Mouse (Mus musculus) ovary, adult 10 weeks (tissue): ENCODE measurements around the gene D1Ertd622e. TPM values are rescaled to one million over a fixed set of nuclear protein-coding genes. Genes with fewer than 3 reads are reported as not detected.

ENCODE experiments used
- polyA plus RNA-seq: library from polyadenylated mRNA; stranded (reverse); fragments of 350-450 nt; fragmentation: Illumina TruSeq; extraction: RNeasy Lipid Tissue Mini Kit (QIAGEN cat#74804); gene quantifications from one replicate; pipeline ENCODE4 v1.2.3, GENCODE M21; 2014

D1Ertd622e gene
- 77.1 TPM for polyA plus RNA-seq

GRCm38 (mm10) chr1:97661406-97662241 is at the start of gene D1Ertd622e:
Gene D1Ertd622e, minus strand, starts transcription at chr1:97662074.

Other genes with a start within 250 kb of the D1Ertd622e start
- 18.9 TPM for gene Gin1, start 108.1 kb upstream of the D1Ertd622e start, polyA plus RNA-seq
- 69.4 TPM for gene Ppip5k2, start 108.3 kb upstream of the D1Ertd622e start, polyA plus RNA-seq